Mouse (Mus musculus) heart, adult 2 months (tissue): ENCODE data around the gene Marveld2. TPM values are rescaled to one million over a fixed set of nuclear protein-coding genes. Genes with fewer than 3 reads are reported as not detected.

Source experiments
- DNase-seq, 2 experiments: peaks; one replicate each; pipeline ENCODE4 v3.0.0; 2021
- H3K27ac ChIP-seq: fragments of 200-600 bp; 2 replicates; pipeline ENCODE4 v1.8.1; 2022
- H3K27me3 ChIP-seq: fragments of 200-500 bp; 2 replicates; pipeline ENCODE4 v1.6.1; 2012; ENCODE audit warnings: mild to moderate bottlenecking, low read length, inconsistent platforms, mixed read lengths; ENCODE audit not compliant: control insufficient read depth, insufficient read depth
- H3K36me3 ChIP-seq: fragments of 200-500 bp; 2 replicates; pipeline ENCODE4 v1.6.1; 2012; ENCODE audit warnings: low read length, inconsistent platforms; ENCODE audit not compliant: control insufficient read depth, insufficient read depth
- H3K4me1 ChIP-seq: fragments of 200-500 bp; 2 replicates; pipeline ENCODE4 v1.6.1; 2011; ENCODE audit warnings: low read length; ENCODE audit not compliant: control insufficient read depth, insufficient read depth
- H3K4me3 ChIP-seq: fragments of 200-600 bp; 2 replicates; pipeline ENCODE4 v1.8.1; 2022
- H3K79me2 ChIP-seq: fragments of 200-500 bp; replicated peaks from 2 replicates; pipeline ENCODE4 v1.6.1; 2012; ENCODE audit warnings: mild to moderate bottlenecking, inconsistent platforms, low read length, moderate library complexity, mixed read lengths; ENCODE audit not compliant: control insufficient read depth, insufficient read depth
- H3K9ac ChIP-seq: fragments of 200-500 bp; 2 replicates; pipeline ENCODE4 v1.6.1; 2012; ENCODE audit warnings: low read depth, mild to moderate bottlenecking, control low read depth, inconsistent platforms, low read length, mixed read lengths
- CTCF ChIP-seq: fragments of 200-600 bp; IDR thresholded peaks from 2 replicates; pipeline ENCODE4 v1.8.1; 2022; ENCODE audit warnings: antibody characterized with exemption, mild to moderate bottlenecking, moderate library complexity
- EP300 ChIP-seq: fragments of 200-500 bp; IDR thresholded peaks from 2 replicates; pipeline ENCODE4 v1.6.1; 2011; ENCODE audit warnings: low read depth, low read length, control low read depth; ENCODE audit not compliant: insufficient read depth
- POLR2A ChIP-seq: fragments of 200-500 bp; IDR thresholded peaks from 2 replicates; pipeline ENCODE4 v1.6.1; 2011; ENCODE audit warnings: mild to moderate bottlenecking, low read depth, low read length, control low read depth; ENCODE audit not compliant: insufficient read depth
- WGBS: fragments of 180-500 bp; shearing (Covaris S2); methylation state at CpG from one replicate; pipeline ENCODE4 v1.1.7; 2018; 5-methylcytosine and 5-hydroxymethylcytosine counted together
- intact Hi-C: fragments of 180-260 bp; cut with DNase I; formaldehyde crosslinking; loops from one replicate; pipeline ENCODE4 v1.15.1; 2025
- polyA plus RNA-seq: library from polyadenylated mRNA; depleted of rRNA; stranded (reverse); fragments of >200 nt; gene quantifications from 2 replicates; pipeline ENCODE4 v1.2.3, GENCODE M21; 2012
- total RNA-seq, 2 experiments: library from RNA; stranded (reverse); gene quantifications; 2 replicates each; pipeline ENCODE4 v1.2.3; 2021

Marveld2 gene
- total and polyA plus RNA-seq, 3 experiments = 0.27 to 0.66 (median 0.34) TPM

GRCm38 (mm10) chr13:100602239-100602902 is 14.4 kb downstream of the Marveld2 start:
- Histone ChIP-seq H3K27me3 (no peaks in the 10 kb centered on the region), H3K4me1 (peaks cover 2% of the 10 kb centered on the region; the same call in 1 of the 2 replicates), H3K27ac (no peak overlapping the region), H3K79me2 (no peaks in the 10 kb centered on the region), H3K9ac (no peak overlapping the region), H3K4me3 (no peak overlapping the region), H3K36me3 (no peaks in the 10 kb centered on the region)
- intact Hi-C loops = no loop called here
- TF ChIP-seq POLR2A (no peak), CTCF (no peak), EP300 (no peak)
- no peak for DNase-seq
- whole genome bisulfite sequencing = 81% methylated on average over 5 of the region's 5 CpGs

- Histone ChIP-seq H3K4me3 (peak overlapping the region; percentile 23; the same call in 1 of the 2 replicates), H3K36me3 (no peaks in the 10 kb centered on the region), H3K9ac (no peak overlapping the region), H3K79me2 (no peaks in the 10 kb centered on the region), H3K27ac (no peak overlapping the region), H3K27me3 (no peaks in the 10 kb centered on the region), H3K4me1 (peaks cover 2% of the 10 kb centered on the region; the same call in 1 of the 2 replicates)
- 29% methylated on average over 8 of the region's 8 CpGs for WGBS
- intact Hi-C loops = no loop called here
- no peak for DNase-seq
- TF ChIP-seq EP300 = no peak
These were observed 15.7 kb downstream of the Marveld2 start for GRCm38 (mm10) chr13:100601034-100601433.

GRCm38 (mm10) chr13:100600317-100600716 is 16.5 kb downstream of the Marveld2 start:
- intact Hi-C loops = no loop called here
- no peak overlapping the region for H3K9ac ChIP-seq
- H3K27ac ChIP-seq = peak overlapping the region; percentile 48
- no peaks in the 10 kb centered on the region for H3K36me3 ChIP-seq
- 39% methylated on average over 12 of the region's 12 CpGs for WGBS
- DNase-seq = no peak
- peaks cover 2% of the 10 kb centered on the region; the same call in 1 of the 2 replicates for H3K4me1 ChIP-seq
- H3K79me2 ChIP-seq = no peaks in the 10 kb centered on the region
- no peak overlapping the region; the same call in 1 of the 2 replicates for H3K4me3 ChIP-seq
- H3K27me3 ChIP-seq = no peaks in the 10 kb centered on the region
- no peak for TF ChIP-seq POLR2A

GRCm38 (mm10) chr13:100597284-100597683 is 19.5 kb downstream of the Marveld2 start:
- Histone ChIP-seq H3K4me1 (peaks cover 5% of the 10 kb centered on the region; the same call in 1 of the 2 replicates), H3K4me3 (no peak overlapping the region), H3K27me3 (no peaks in the 10 kb centered on the region), H3K36me3 (no peaks in the 10 kb centered on the region), H3K27ac (no peak overlapping the region), H3K79me2 (no peaks in the 10 kb centered on the region), H3K9ac (no peak overlapping the region)
- TF ChIP-seq POLR2A (no peak), EP300 (no peak), CTCF (no peak)
- intact Hi-C loops = loop anchor here (5.0 kb wide), 1 partner anchor 105 kb away; the partner anchor contains the start of gene Gtf2h2
- no peak for DNase-seq
- 84% methylated on average over 9 of the region's 9 CpGs for WGBS

- intact Hi-C loops = loop anchor here (5.0 kb wide), 1 partner anchor 103 kb away; the partner anchor contains the start of gene Gtf2h2
- Histone ChIP-seq H3K4me3 (no peak overlapping the region), H3K27ac (no peak overlapping the region), H3K36me3 (no peaks in the 10 kb centered on the region), H3K27me3 (no peaks in the 10 kb centered on the region), H3K79me2 (no peaks in the 10 kb centered on the region), H3K4me1 (peaks cover 3% of the 10 kb centered on the region; the same call in 1 of the 2 replicates), H3K9ac (no peak overlapping the region)
- DNase-seq = no peak
- TF ChIP-seq CTCF (no peak), EP300 (no peak), POLR2A (no peak)
- WGBS = 83% methylated on average over 3 of the region's 3 CpGs
These were observed 21.3 kb downstream of the Marveld2 start for GRCm38 (mm10) chr13:100595552-100595885.

GRCm38 (mm10) chr13:100594838-100595551 is 21.8 kb downstream of the Marveld2 start:
- Histone ChIP-seq H3K27ac (peak overlapping the region; percentile 79; the same call in 1 of the 2 replicates), H3K4me1 (peaks cover 3% of the 10 kb centered on the region; the same call in 1 of the 2 replicates)
- intact Hi-C loops = loop anchor here (5.0 kb wide), 1 partner anchor 103 kb away; the partner anchor contains the start of gene Gtf2h2

More at GRCm38 (mm10) chr13:100594838-100595551, 21.8 kb downstream of the Marveld2 start:
- no peaks in the 10 kb centered on the region for H3K36me3 ChIP-seq
- no peak for DNase-seq
- H3K27me3 ChIP-seq = no peaks in the 10 kb centered on the region
- H3K9ac ChIP-seq = no peak overlapping the region
- H3K79me2 ChIP-seq = no peaks in the 10 kb centered on the region
- 74% methylated on average over 5 of the region's 5 CpGs for WGBS
- no peak overlapping the region for H3K4me3 ChIP-seq
- TF ChIP-seq POLR2A (no peak), CTCF (no peak), EP300 (no peak)
